Mouse (Mus musculus): ENCODE results near the gene Folh1. TPM values are rescaled to one million over a fixed set of nuclear protein-coding genes. Genes with fewer than 3 reads are reported as not detected.

Folh1 gene
- total and polyA plus RNA-seq, 3 experiments: not detected

GRCm38 (mm10) chr7:86794727-86795126 lies 19.0 kb upstream of the Folh1 start, which contains the start of gene Vmn2r77:
TSS of gene Vmn2r77 (plus strand) at chr7:86795027.
- Histone ChIP-seq H3K27me3 (ENCODE audit: control insufficient read depth in 1 of 2, insufficient read depth in 2 of 2, low read length in 2 of 2) (no peaks in the 10 kb centered on the region), H3K4me1 (ENCODE audit: control insufficient read depth in 1 of 2, insufficient read depth in 2 of 2, low read length in 2 of 2) (no peaks in the 10 kb centered on the region), H3K79me2 (ENCODE audit: control insufficient read depth, insufficient read depth, low read length, poor library complexity) (no peaks in the 10 kb centered on the region), H3K27ac (ENCODE audit: control insufficient read depth, low read depth, low read length) (no peak within 1 kb of the TSS), H3K9me3 (replicated peaks; ENCODE audit: insufficient read depth, low read length) (no peaks in the 10 kb centered on the region), H3K4me3 (ENCODE audit: control insufficient read depth in 1 of 2, insufficient read depth in 1 of 2, low read depth in 2 of 2, low read length in 2 of 2) (no peak within 1 kb of the TSS), H3K36me3 (ENCODE audit: control insufficient read depth in 1 of 2, insufficient read depth in 2 of 2, low read length in 2 of 2) (no peaks in the 10 kb centered on the region), H3K9ac (ENCODE audit: control insufficient read depth, low read depth, low read length, poor library complexity, severe bottlenecking) (no peak within 1 kb of the TSS)
- no peak for TF ChIP-seq GATA1 (IDR thresholded peaks at IDR 0.05; ENCODE audit: low read depth, low read length)
- TF ChIP-seq ZKSCAN1 (IDR thresholded peaks at IDR 0.05; ENCODE audit: low read depth, low read length): no peak
- no peak for TF ChIP-seq EP300 (IDR thresholded peaks at IDR 0.05; ENCODE audit: low read depth in 1 of 2, low read length in 2 of 2)
- no peak for TF ChIP-seq KAT2A (conservative IDR thresholded peaks at IDR 0.05; ENCODE audit: low read depth, low read length)
- no peak for TF ChIP-seq RAD21 (IDR thresholded peaks at IDR 0.05; ENCODE audit: low read depth, low read length)
- TF ChIP-seq RCOR1 (IDR thresholded peaks at IDR 0.05; ENCODE audit: low read depth, low read length): no peak
- TF ChIP-seq POLR2AphosphoS2 (IDR thresholded peaks at IDR 0.05; ENCODE audit: low read length): no peak
- no peak for TF ChIP-seq USF2 (IDR thresholded peaks at IDR 0.05; ENCODE audit: borderline replicate concordance in 1 of 2, insufficient read depth in 1 of 2, low read depth in 1 of 2, low read length in 2 of 2)
- TF ChIP-seq MYC (IDR thresholded peaks at IDR 0.05; ENCODE audit: low read depth, low read length): no peak
- no peak for TF ChIP-seq POLR2AphosphoS5 (IDR thresholded peaks at IDR 0.05; ENCODE audit: borderline replicate concordance, low read depth, low read length)
- no peak for TF ChIP-seq JUND (IDR thresholded peaks at IDR 0.05; ENCODE audit: low read depth, low read length)
- no peak for TF ChIP-seq NRF1 (IDR thresholded peaks at IDR 0.05; ENCODE audit: insufficient read depth, low read depth, low read length, poor library complexity, severe bottlenecking)
- TF ChIP-seq SIN3A (IDR thresholded peaks at IDR 0.05; ENCODE audit: low read length): no peak
- TF ChIP-seq ELF1 (IDR thresholded peaks at IDR 0.05; ENCODE audit: low read depth, low read length): no peak
- TF ChIP-seq MEF2A (IDR thresholded peaks at IDR 0.05; ENCODE audit: extremely low read depth, insufficient replicate concordance, low read depth, low read length, poor library complexity, severe bottlenecking): no peak
- no peak for TF ChIP-seq ZC3H11A (IDR thresholded peaks at IDR 0.05; ENCODE audit: low read depth, low read length)
- no peak for TF ChIP-seq MXI1 (IDR thresholded peaks at IDR 0.05; ENCODE audit: low read depth, low read length)
- no peak for TF ChIP-seq MAFK (IDR thresholded peaks at IDR 0.05; ENCODE audit: borderline replicate concordance, low read depth, low read length)
- TF ChIP-seq ZMIZ1 (IDR thresholded peaks at IDR 0.05; ENCODE audit: low read depth, low read length): no peak
- DNase-seq (ENCODE audit: low read depth, low spot score): no peak

GRCm38 (mm10) chr7:86771621-86772020 lies 4.1 kb downstream of the Folh1 start:
- Histone ChIP-seq H3K9ac (ENCODE audit: control insufficient read depth, low read depth, low read length, poor library complexity, severe bottlenecking) (no peak overlapping the region), H3K36me3 (ENCODE audit: control insufficient read depth in 1 of 2, insufficient read depth in 2 of 2, low read length in 2 of 2) (no peaks in the 10 kb centered on the region), H3K4me3 (ENCODE audit: control insufficient read depth in 1 of 2, insufficient read depth in 1 of 2, low read depth in 2 of 2, low read length in 2 of 2) (no peak overlapping the region), H3K27ac (ENCODE audit: control insufficient read depth, low read depth, low read length) (no peak overlapping the region), H3K9me3 (replicated peaks; ENCODE audit: insufficient read depth, low read length) (no peaks in the 10 kb centered on the region), H3K27me3 (ENCODE audit: control insufficient read depth in 1 of 2, insufficient read depth in 2 of 2, low read length in 2 of 2) (no peaks in the 10 kb centered on the region), H3K79me2 (ENCODE audit: control insufficient read depth, insufficient read depth, low read length, poor library complexity) (no peaks in the 10 kb centered on the region), H3K4me1 (ENCODE audit: control insufficient read depth in 1 of 2, insufficient read depth in 2 of 2, low read length in 2 of 2) (no peaks in the 10 kb centered on the region)
- no peak for TF ChIP-seq E2F4 (IDR thresholded peaks at IDR 0.05; ENCODE audit: borderline replicate concordance, low read depth, low read length)
- TF ChIP-seq ZNF384 (IDR thresholded peaks at IDR 0.05; ENCODE audit: low read depth, low read length): no peak
- no peak for DNase-seq (ENCODE audit: low read depth, low spot score)
